In the genomic region with DNA sequence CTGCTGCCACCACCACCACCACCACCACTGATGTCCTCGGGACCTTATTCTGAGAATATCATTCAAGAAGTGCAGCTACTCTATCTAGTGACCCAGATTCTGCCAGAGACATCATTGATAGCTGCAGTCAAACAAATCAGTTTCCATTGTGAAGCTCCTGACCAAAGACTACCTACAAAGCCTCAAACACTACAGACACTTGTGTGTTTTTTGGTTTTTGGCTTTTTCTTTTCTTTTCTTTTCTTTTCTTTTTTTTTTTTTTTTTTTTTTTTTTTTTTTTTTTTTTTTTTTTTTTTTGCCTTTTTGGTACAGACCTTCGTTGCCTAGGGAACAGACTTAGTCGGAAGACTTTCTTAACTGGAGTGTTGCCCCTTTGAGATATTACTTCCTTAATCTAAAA, we compare ENCODE assay signal across 32 mouse cellular contexts.
"Had no signal": no experiment of that assay in that cellular context is flagged by ENCODE, and none has a peak within 500 bp of the region (broad histone marks: within the 10 kb centered on the region; RNA-seq: fewer than 3 reads in every experiment).

No protein-coding gene starts in this region.

- DNase-seq: left cerebral cortex, postnatal 4 days; liver; liver, embryonic 13.5 days; liver, postnatal 0 days; lung, adult 18-20 months; lung, adult 2 months; lung, embryonic 14.5 days; lung, postnatal 10 days; lung, postnatal 14 days; lung, postnatal 36 days; lung, postnatal 4 days; midbrain, embryonic 14.5 days had no signal

- H3K9me3 ChIP-seq: limb, embryonic 10.5 days; limb, embryonic 15.5 days; liver, embryonic 15.5 days; midbrain, embryonic 15.5 days had no signal

- H3K4me2 ChIP-seq: limb, embryonic 12.5 days; limb, embryonic 13.5 days; limb, embryonic 15.5 days; liver, embryonic 11.5 days; liver, embryonic 12.5 days; liver, embryonic 13.5 days; liver, embryonic 15.5 days; lung, embryonic 14.5 days; lung, embryonic 15.5 days; midbrain, embryonic 11.5 days; midbrain, embryonic 12.5 days; midbrain, embryonic 13.5 days; midbrain, embryonic 15.5 days; neural tube, embryonic 12.5 days had no signal

- H3K9ac ChIP-seq: limb, embryonic 12.5 days; limb, embryonic 13.5 days; limb, embryonic 15.5 days; liver, embryonic 12.5 days; liver, embryonic 13.5 days; liver, embryonic 14.5 days; liver, embryonic 15.5 days; liver, postnatal 0 days; lung, embryonic 14.5 days; lung, embryonic 15.5 days; midbrain, embryonic 12.5 days; midbrain, embryonic 13.5 days; midbrain, embryonic 15.5 days; neural tube, embryonic 12.5 days had no signal

- H3K4me1 ChIP-seq: limb, embryonic 10.5 days; limb, embryonic 12.5 days; limb, embryonic 13.5 days; limb, embryonic 15.5 days; liver, embryonic 12.5 days; liver, embryonic 13.5 days; liver, embryonic 15.5 days; megakaryocyte, embryonic 14.5 days; midbrain, embryonic 10.5 days; midbrain, embryonic 12.5 days; midbrain, embryonic 13.5 days; midbrain, embryonic 15.5 days; neural tube, embryonic 12.5 days had no signal

- H3K27ac ChIP-seq: limb, embryonic 10.5 days; limb, embryonic 12.5 days; limb, embryonic 13.5 days; limb, embryonic 15.5 days; liver, embryonic 12.5 days; liver, embryonic 13.5 days; liver, embryonic 14.5 days; liver, embryonic 15.5 days; lung, embryonic 15.5 days; macrophage; midbrain, embryonic 10.5 days; midbrain, embryonic 12.5 days; midbrain, embryonic 13.5 days; midbrain, embryonic 15.5 days; neural tube, embryonic 12.5 days had no signal

- H3K27me3 ChIP-seq: limb, embryonic 12.5 days; limb, embryonic 13.5 days; limb, embryonic 15.5 days; liver, embryonic 12.5 days; liver, embryonic 13.5 days; liver, embryonic 15.5 days; lung, embryonic 15.5 days; megakaryocyte, embryonic 14.5 days; midbrain, embryonic 12.5 days; midbrain, embryonic 13.5 days; midbrain, embryonic 15.5 days; neural tube, embryonic 12.5 days had no signal

- H3K4me3 ChIP-seq: limb, embryonic 10.5 days; limb, embryonic 12.5 days; limb, embryonic 13.5 days; limb, embryonic 15.5 days; liver, embryonic 12.5 days; liver, embryonic 13.5 days; liver, embryonic 15.5 days; lung, embryonic 15.5 days; megakaryocyte, embryonic 14.5 days; midbrain, embryonic 10.5 days; midbrain, embryonic 12.5 days; midbrain, embryonic 13.5 days; midbrain, embryonic 15.5 days; myocyte; neural tube, embryonic 12.5 days had no signal

- ATAC-seq: liver, embryonic 12.5 days; liver, postnatal 0 days; lung, postnatal 0 days; midbrain, embryonic 13.5 days; midbrain, embryonic 15.5 days; midbrain, embryonic 16.5 days had no signal

- H3K36me3 ChIP-seq: limb, embryonic 10.5 days; limb, embryonic 12.5 days; limb, embryonic 13.5 days; limb, embryonic 15.5 days; liver, embryonic 12.5 days; liver, embryonic 13.5 days; liver, embryonic 15.5 days; lung, embryonic 15.5 days; midbrain, embryonic 10.5 days; midbrain, embryonic 12.5 days; midbrain, embryonic 13.5 days; midbrain, embryonic 15.5 days; neural tube, embryonic 12.5 days had no signal
